Mouse (Mus musculus) embryo, embryonic 11.5 days (tissue): ENCODE results near the gene Rasgrf2.

Experiments
- DNase-seq: peaks from one replicate; pipeline ENCODE4 v3.0.0-alpha.2; 2012; ENCODE audit warnings: low read depth, low spot score

Rasgrf2 gene

DNA sequence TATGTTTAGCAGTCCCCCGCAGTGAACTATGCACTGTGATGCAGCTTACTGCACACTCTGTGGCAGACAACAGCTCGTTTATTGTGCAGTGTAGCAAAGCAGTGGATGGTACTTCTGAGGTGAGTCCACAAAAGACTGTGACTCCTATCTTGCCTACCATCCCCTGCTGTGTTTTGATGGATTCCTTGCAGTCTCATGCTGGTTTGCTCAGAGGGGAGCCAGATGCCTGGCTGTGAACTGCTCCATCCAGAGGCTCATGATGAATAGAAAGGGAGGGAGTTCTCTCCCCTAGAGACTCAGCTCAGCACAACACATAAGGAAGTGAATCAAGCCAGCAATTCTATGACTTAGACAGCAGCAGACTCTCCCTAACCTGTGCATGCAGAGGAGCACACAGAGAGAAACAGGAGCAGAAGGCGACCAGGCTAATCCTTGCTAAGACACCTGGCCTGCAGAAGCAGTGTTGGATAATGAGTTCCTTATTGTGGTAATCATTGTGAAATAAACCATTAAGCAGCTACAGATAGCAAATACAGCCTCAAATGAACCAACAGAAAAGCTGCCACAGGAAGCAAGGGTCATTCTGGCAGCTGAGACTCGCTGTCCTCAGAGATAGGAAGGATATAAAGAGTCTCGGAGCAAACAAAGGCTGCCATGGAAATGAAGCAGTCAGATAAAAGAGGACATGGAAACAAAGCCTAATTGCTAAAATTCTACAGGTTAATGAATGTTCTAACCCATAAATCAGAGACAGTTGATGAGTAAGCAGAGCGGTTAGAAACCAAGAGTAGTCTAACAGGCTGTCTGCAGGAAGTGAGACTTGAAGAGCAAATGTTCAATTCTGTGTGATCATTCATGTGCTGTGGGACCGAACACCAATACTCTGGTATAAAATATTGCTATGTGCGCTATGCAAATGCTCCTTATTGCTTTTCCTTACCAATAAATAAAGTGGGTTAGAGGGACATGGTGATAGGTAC lies 89.6 kb downstream of the Rasgrf2 start:
- DNase-seq, result no peak

DNA sequence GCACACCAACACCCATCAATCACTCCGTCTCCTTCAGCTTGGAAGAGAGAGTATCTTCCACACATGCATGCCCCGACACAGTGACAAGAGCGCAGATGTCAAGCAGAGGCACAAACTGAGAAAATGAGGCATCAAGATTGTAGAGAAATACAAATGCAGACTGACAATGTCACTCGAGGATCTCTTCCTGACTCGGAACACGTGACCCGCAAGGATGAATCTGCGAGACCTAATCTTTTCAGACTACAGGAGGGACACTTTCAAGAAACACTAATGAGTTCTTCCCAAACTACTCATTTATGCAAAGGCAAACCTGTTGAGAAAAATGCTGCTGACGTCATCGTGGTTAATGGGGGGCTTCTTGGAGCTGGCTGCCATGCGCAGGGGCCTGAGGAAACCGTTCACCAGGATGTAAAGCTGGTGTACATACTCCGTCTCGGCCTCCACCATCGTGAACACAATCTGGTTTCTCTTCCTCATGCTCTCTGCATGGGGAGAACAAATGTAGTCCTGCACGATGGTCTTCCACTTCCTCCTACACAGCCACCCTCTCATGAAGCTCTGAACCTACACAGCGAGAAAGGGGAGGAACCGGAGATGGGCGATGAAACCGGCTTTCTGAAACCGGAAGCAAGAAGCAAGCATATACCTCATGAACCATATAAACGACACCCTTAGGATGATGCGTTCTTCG lies 100.9 kb downstream of the Rasgrf2 start:
- no peak for DNase-seq

DNA sequence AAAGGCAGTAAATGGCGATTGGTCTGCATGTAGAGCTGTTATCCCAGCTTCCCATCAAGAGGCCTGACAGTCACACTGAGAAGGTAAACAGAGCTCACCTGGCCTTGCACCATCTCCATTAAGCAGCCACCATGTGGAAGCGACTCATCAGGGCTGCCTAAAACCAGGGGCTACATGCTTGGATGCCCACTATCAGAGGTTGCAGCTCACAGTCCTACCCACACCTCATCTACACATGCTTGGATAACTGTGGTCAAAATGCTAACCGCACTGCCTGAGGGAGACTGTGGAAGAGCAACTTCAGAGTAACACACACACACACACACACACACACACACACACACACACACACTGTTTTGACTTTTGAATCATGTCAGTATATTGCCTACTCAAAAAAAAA lies 101.8 kb downstream of the Rasgrf2 start:
- DNase-seq, result no peak

DNA sequence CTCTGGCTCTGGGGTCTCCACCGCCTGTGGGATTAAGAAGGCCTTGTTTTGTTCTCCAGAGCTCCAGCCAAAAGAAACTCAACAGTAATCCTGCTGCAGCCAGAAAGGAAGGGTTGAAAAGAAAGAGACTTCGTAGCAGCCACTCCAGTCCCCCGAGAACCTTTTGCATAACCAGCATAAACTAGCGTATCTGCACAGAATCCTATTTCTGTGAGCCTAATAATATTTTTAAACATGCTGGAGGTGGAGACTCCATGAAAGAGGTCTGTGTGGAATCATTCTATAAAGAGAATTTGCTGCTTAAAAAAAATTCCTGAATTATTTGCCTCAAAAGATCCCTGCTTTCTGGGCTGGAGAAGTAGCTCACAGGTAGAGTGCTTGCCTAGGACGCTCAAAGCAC lies 103.5 kb downstream of the Rasgrf2 start:
- no peak for DNase-seq

DNA sequence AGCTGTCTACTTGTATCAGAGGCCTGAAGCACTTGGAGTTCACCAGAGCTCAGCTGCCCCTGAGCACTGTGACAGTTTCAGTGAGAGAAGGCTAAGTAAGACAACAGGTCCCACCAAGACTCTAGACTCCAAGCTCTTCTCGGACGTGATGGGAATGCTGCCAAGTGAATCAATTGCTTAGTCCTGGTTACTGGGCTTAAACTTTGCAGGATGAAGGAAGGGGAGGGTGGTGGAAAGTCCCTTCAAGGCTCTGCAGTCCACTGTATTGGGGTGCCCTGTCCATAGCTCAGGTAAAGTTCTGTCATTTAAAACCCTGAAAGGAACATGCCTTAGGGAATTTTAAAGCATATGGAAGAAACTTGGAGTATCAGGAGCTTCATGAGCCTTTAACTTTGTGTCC lies 104.8 kb downstream of the Rasgrf2 start:
- no peak for DNase-seq

DNA sequence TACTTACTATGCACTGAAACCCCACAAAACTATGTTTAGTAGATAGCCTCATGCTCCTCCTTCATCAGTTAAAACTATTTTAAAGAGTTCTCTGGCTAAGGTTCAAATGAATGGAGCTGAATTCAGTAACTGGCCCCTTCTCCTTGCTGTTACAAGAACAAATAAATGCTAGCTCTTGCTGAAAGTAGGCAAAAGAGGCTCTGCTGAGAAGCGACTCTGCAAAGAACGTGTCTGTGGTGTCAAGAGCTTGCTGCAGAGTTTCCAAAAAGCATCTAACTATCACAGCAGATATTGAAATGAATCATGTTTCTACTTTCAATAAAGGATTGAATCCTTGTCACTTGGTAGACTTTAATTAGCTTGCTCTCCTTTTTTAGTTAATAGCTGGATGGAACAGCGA lies 106.3 kb downstream of the Rasgrf2 start:
- no peak for DNase-seq

DNA sequence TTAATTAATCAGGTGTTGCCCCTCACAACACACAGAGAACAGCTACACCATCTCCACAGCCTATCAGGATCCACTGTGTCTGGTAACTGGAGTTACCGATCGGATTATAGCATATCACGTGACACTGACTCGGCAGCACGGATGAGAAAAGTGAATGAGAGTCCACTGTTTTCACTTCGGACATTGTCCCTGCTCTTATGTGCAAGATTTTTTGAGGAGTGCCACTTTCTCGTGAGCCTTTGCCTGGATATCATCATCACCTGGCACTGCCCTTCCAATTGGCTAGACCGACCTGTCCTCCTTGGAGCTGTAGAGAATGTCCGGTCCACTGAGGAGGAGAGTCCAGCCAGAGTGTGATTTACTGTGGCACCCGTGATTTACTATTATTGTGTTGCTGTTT lies 109.3 kb downstream of the Rasgrf2 start:
- DNase-seq, result no peak

DNA sequence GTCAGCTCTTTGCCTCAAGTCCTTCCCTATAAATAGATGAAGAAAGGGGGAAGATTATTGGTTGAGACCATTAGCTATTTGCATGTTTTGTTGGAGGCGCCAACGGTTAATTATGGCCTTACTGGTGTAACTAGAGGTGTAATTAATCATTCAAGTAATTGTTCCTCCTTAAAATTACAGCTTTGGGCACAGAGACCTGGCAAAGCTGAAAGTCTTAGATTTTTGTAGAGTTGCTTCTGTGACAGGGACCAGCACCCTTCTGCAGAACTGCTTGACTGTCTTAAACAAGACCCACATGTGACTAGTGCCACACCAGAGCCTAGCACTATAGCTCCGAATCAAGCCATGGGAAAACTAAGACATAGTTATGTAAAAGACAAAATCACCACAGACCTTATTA lies 134.5 kb downstream of the Rasgrf2 start:
- no peak for DNase-seq

DNA sequence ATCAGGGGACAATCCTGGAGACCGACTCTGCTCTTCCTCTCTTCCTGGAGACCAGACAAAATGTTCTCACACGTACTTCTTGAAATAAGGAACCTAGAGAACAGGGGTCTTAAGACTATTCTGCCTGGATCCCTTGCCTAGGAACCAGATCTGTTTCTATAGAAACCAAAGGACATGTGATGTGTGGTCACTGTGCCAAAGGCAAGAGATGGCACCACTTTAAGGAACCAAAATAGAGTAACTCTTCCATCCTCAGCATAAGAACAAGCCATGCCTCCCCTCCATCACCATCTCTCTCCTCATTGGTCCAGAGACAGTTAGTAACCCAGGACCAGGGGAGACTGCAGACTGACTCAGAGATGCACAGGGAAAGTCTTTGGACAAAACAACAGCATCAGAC lies 140.0 kb downstream of the Rasgrf2 start:
- DNase-seq, result no peak

DNA sequence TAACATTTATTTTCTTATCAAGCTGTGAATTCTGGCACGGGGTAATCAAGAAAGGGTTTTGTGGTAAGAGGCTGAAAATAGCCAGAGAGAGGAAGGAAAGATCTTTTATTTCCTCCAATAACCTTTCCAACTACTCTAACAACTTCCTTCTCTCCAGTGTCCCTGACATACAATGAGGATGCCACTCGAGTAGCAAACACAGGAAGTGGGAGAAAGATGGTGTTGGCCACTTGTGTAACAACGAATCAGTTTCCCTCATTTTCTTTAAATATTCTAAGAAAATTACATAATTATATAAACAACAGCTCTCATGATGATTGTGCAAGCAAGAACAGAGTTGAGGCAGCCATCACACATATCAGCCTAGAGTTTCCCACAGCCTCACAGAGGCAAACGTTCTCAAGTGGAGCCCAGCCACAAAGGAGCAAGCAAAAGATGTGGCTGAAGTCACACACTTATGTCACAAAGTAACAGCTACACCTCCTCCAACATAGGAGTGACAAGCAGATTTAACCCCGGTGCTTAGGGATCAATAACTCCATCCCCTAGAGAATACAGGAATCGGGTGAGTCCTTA lies 140.7 kb downstream of the Rasgrf2 start:
- DNase-seq, result no peak

DNA sequence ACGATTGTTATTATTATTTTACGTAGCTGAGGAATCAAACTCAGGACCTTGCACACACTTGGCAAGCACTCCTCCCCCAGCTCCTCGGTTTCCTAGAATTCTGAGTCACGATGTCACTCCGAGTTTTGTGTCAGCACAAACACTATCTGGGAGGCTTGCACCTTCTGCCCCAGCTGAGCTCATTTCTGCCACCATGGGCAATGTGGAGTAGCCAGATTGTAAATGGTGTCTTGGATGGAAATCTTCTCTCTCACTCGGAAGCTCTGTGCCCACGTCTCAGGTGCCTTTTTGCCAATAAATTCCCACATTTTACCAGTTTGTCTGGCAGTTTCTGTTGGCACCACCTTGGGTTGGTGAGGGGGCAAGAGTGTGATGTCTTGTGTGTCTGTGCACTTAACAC lies 143.1 kb downstream of the Rasgrf2 start:
- no peak for DNase-seq

DNA sequence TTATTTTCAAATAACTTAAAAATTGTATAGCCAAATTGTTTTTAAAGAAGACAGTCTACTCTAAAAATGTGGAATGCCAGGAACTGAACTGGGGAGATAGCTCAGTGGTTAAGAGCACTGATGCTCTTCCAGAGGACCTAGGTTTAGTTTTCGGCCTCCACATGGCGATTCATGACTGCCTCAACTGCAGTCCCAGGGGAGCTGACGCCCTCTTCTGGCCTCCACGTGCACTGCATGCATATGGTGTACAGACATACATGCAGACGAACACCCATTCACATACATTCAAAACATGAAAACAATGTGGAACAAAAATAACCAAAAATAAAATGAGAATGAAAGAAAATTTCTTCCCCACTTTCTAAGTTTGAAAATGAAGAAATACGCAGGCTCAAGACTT lies 144.5 kb downstream of the Rasgrf2 start:
- DNase-seq, result no peak

DNA sequence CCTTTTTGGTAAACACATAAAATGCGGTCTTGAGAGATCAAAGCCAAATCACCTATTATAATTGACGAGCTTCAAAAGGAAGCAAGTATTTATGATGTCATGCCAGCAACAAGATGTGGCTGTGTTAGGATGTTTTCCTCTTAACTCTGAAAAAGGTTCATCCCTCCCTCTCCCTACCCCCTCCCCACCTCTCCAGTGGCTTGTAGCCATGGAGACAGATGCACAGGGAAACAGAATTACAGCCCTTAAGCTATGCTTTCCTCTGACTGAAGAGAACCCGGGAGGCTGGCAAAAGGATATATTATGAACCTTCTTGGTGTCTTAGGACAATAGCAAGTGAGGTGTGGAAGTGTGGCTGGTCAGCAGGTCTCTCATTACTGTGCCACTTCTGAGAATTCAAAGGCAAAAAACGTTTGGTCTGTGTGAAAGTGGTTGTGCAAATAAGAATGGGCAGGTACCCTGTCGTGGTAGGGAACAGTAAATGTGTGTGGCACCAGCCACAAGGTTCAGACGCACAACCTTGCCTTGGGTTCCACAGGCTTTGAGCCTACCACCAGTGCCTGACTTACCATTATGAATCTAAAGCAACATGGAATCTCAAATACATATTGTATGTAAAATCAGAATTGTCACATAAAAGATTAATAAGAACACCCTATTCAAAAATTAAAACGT lies 145.4 kb downstream of the Rasgrf2 start:
- no peak for DNase-seq

DNA sequence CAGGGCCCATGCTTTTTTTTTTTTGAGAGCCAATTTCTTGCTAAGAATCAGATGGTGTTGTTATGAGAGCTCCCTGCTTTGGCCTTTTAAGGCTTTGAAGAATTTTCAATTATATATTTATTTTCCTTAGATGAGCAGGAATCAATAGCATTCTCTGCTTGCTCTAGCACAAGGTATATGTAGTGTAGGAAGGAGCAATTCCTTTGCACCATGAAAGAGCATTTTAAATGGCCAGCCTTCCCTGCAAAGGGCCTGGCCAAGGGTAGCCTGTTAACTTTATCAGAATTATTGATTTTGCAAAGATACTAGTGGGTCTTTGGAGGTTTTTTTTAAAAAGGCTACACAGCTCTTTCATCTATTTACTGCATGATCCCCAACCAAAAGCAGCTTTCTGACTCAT lies 146.4 kb downstream of the Rasgrf2 start:
- no peak for DNase-seq

DNA sequence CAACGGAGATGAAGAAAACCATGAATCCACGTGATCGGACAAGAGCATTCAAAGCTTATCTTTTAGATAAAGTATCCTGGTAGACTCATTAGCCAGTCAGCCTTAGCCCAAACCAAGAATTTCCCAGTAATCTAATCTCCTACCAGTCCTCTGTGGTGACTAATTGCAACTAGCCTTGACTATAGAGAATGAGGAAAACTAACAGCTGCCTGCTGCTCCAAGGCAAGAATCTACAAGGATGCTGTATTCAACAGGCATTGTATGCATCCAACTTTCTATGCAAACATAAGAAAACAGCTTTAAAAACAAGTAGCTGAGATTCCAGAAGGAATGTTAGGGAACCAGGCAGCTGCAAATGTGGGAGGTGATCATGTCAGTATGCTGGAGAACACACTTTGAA lies 149.4 kb downstream of the Rasgrf2 start:
- DNase-seq, result no peak

DNA sequence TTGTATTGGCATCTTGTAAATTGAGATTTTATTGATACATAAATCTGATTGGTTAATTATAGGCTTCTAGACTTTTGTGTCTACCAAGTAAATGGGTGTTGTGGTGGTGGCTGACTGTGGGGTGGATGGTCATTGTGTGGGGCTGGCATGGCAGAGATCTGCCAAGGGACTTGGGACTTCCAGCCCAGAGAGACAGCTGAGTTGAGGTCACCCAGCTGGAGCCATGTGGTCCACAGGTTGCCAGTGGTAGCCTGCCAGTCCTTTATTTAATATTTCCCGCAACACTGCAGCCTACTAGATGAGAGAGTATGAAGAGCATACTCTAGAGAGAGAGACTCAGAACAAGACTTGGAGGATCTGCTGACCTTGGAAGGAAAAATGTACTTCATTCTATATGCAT lies 150.0 kb downstream of the Rasgrf2 start:
- DNase-seq, result no peak

DNA sequence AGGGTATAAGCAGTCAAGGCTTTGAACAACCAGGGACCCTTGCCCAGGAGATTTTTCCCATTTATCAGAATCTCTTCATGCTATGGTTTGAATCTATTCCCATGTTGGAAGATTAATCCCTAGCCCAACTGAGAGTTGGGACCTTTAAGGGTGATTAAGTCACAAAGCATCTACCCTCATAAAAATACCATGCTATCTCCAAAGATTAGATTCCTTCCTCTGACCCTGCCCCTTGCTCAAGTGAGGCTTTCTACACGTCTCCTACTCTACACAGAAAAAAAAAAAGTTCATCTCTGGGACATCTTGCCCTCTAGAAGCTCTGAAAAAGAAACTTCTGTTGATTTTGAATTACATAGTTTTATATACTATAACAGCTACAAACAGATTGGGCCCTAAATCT lies 154.5 kb downstream of the Rasgrf2 start:
- no peak for DNase-seq

DNA sequence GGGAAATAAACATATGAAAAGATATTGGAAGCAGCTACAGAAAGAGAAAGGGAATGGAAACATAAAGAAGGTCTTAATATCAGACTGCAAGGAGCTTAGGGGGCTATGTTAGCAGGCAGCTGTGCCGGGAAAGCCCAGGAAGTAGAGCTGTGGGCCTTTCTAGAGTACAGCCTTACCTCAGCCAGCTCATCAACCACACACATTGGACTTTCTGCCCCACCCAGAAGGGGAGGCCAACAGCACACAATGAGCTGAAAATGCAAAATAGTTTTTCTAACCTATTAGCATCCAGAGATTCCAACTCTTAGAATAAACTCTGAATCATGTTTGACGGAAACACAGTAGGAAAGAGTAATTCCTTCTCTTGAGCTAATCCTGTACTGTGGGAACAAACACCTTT lies 154.9 kb downstream of the Rasgrf2 start:
- no peak for DNase-seq

DNA sequence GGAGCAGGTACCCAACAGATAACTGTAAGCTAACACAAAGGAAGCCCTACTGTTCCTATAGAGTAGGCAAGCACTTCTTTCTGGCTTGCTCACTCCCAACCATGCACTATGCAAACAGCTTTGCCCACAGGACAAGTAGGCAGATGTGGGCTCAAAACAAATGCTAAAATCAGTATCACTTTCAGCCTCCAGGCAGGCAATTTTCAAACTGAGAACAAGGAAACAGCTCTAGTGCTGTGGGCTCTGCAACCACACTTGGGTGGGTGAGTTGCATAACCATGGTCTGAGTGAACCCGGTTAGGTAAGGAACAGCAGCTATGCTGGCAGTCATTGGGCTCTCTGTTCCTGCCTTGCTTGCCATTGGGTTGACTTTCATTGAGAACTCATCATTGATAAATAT lies 157.3 kb downstream of the Rasgrf2 start:
- no peak for DNase-seq

DNA sequence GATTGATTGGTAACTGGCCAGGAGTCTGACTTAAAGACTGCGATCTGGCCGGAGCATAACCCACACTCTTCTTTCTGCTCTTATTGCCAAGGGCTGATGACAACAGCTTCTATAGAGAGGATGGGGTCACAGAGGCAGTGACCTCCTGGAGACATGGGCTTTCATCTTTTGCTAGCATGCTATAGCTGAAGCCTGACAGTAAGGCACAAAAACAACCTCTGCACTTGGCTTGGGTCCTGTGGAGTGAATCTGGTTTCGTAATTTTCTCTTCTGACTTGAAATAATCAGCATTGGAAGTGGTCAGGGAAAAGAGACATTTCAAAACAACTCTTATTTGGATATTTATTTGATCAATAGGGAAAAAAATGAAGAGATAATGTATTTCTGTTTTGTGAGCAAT lies 160.2 kb downstream of the Rasgrf2 start:
- no peak for DNase-seq

DNA sequence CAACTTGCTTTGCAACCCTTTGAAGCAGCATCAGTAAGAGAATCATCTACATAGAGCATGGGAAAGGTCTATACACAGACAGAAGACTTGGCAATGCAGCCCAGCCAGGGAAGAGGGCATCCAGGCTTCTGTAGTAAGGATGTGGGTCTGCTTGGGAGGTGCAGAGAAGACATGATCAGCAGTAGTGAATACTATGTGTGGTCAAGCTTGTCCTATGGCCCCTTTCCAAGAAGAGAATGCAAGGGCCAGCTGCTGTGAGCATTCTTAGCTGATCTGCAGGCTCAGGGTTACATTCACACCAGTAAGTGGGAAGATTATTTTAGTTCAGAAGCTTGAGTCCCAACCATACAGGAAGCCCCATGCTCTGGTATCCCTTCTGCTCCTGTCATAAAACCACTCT lies 175.0 kb downstream of the Rasgrf2 start:
- no peak for DNase-seq

DNA sequence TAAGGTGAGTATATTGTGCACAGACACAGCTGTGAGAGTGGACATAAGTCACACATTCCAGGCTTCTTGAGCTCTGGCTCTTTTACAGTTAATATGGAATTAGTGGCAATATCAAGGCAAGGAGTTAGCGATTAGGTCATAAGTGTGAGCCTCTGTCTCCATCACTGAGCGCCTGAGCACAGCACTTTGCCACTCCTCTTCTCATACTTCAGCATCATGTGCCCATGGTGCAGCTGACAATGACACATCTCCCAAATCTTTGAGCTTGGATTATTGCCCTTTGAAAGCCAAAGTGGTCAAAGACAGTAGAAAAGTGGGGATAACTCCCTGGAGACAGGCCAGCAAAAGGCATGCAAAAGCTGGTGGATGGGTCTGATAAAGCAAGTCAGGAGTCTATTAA lies 175.8 kb downstream of the Rasgrf2 start:
- no peak for DNase-seq
